Mouse (Mus musculus) skeletal muscle tissue, postnatal 0 days (tissue): ENCODE results near the gene Naglu. TPM values are rescaled to one million over a fixed set of nuclear protein-coding genes. Genes with fewer than 3 reads are reported as not detected.

Experiments
- microRNA-seq, 2 experiments: library from miRNA; unstranded; fragments of <30 nt; microRNA quantifications; one replicate each; pipeline ENCODE4; 2016
- polyA plus RNA-seq: library from polyadenylated mRNA; unstranded; fragments of >200 nt; fragmentation: Nextera tagmentation; extraction: Ambion mirVana; gene quantifications from 2 replicates; pipeline ENCODE4 v1.2.1, GENCODE M21; 2015

Naglu gene
- polyA plus RNA-seq, result 8.8 and 11.4 TPM in 2 replicates

GRCm38 (mm10) chr11:101069391-101070188 lies at the start of gene Naglu:
Naglu (plus strand) TSS chr11:101070012.

GRCm38 (mm10) chr11:101078121-101078520 lies 8.3 kb downstream of the Naglu start, which contains the start of gene Hsd17b1:
Hsd17b1 (plus strand) TSS chr11:101078411.

GRCm38 (mm10) chr11:101082208-101083082 lies 12.6 kb downstream of the Naglu start, which contains the start of gene Coasy:
Coasy (plus strand) TSS chr11:101082565.

GRCm38 (mm10) chr11:101086756-101087681 lies 17.2 kb downstream of the Naglu start, which contains the start of gene Mlx:
Mlx (plus strand) TSS chr11:101087277.

GRCm38 (mm10) chr11:101095314-101096024 lies 25.7 kb downstream of the Naglu start, which contains the start of gene Psmc3ip:
Psmc3ip (minus strand) TSS chr11:101095436.

GRCm38 (mm10) chr11:101119761-101120544 lies 50.1 kb downstream of the Naglu start, which contains the start of the genes Retreg3 and Tubg1:
Retreg3 (minus strand) TSS chr11:101119893.
Tubg1 (plus strand) TSS chr11:101119938.

Small RNA genes lying within 50 kb of the gene (microRNA-seq; reads per million reads assigned to microRNA genes)
- gene Mir6928, result 2.3 to 2.4 reads per million in 2 experiments

Other genes with a start within 250 kb of the Naglu start
- gene Stat5b, start 219.3 kb upstream of the Naglu start, polyA plus RNA-seq, result 36.5 and 40.3 TPM in 2 replicates
- gene Stat5a, start 210.7 kb upstream of the Naglu start, polyA plus RNA-seq, result 25.2 and 26.7 TPM in 2 replicates
- 62.7 and 67.5 TPM in 2 replicates for gene Stat3, start 130.5 kb upstream of the Naglu start, polyA plus RNA-seq
- gene Cavin1, start 99.1 kb upstream of the Naglu start, polyA plus RNA-seq, result 419 and 508 TPM in 2 replicates
- gene Atp6v0a1, start 60.6 kb upstream of the Naglu start, polyA plus RNA-seq, result 36.1 and 37.8 TPM in 2 replicates
- not detected in 2 replicates for gene Hsd17b1, start 8.4 kb downstream of the Naglu start, polyA plus RNA-seq
- 15.5 and 25.7 TPM in 2 replicates for gene Coasy, start 12.6 kb downstream of the Naglu start, polyA plus RNA-seq
- gene Mlx, start 17.3 kb downstream of the Naglu start, polyA plus RNA-seq, result 21.8 and 26.3 TPM in 2 replicates
- 5.7 and 7.6 TPM in 2 replicates for gene Psmc3ip, start 25.4 kb downstream of the Naglu start, polyA plus RNA-seq
- gene Retreg3, start 49.9 kb downstream of the Naglu start, polyA plus RNA-seq, result 14.9 TPM in 2 replicates
- gene Tubg1, start 49.9 kb downstream of the Naglu start, polyA plus RNA-seq, result 26.9 and 31.9 TPM in 2 replicates
- gene Tubg2, start 85.9 kb downstream of the Naglu start, polyA plus RNA-seq, result 2.2 and 2.7 TPM in 2 replicates
- gene Cntnap1, start 100.5 kb downstream of the Naglu start, polyA plus RNA-seq, result 0.50 and 0.59 TPM in 2 replicates
- gene Plekhh3, start 101.3 kb downstream of the Naglu start, polyA plus RNA-seq, result 16.0 and 20.6 TPM in 2 replicates
- 0.32 and 0.35 TPM in 2 replicates for gene Ccr10, start 105.4 kb downstream of the Naglu start, polyA plus RNA-seq
- 10.7 and 14.2 TPM in 2 replicates for gene Ezh1, start 156.5 kb downstream of the Naglu start, polyA plus RNA-seq
- 98.1 and 102 TPM in 2 replicates for gene Ramp2, start 176.0 kb downstream of the Naglu start, polyA plus RNA-seq
- gene Vps25, start 183.7 kb downstream of the Naglu start, polyA plus RNA-seq, result 54.8 and 66.6 TPM in 2 replicates
- gene Wnk4, start 190.6 kb downstream of the Naglu start, polyA plus RNA-seq, result 1.5 and 1.7 TPM in 2 replicates
- gene Cntd1, start 209.0 kb downstream of the Naglu start, polyA plus RNA-seq, result 0.24 and 0.41 TPM in 2 replicates
- gene Coa3, start 209.1 kb downstream of the Naglu start, polyA plus RNA-seq, result 145 and 147 TPM in 2 replicates
- 69.9 and 72.6 TPM in 2 replicates for gene Becn1, start 232.3 kb downstream of the Naglu start, polyA plus RNA-seq
- gene Psme3, start 246.2 kb downstream of the Naglu start, polyA plus RNA-seq, result 44.9 and 53.1 TPM in 2 replicates